ENCODE assay signal across 8 mouse cellular contexts in genomic region chr4:155562725-155563399, GRCm38 (mm10). TPM values are rescaled to one million over a fixed set of nuclear protein-coding genes. Genes with fewer than 3 reads are reported as not detected.
DNase-seq lines count a peak whose midpoint lies in the region; ATAC-seq and TF ChIP-seq lines count a peak whose summit lies in the region.

No protein-coding gene starts in this region.

- peaks cover 35% of the 10 kb centered on the region for H3K36me3 ChIP-seq in hindbrain, embryonic 12.5 days
- H3K36me3 ChIP-seq in small intestine, adult 2 months (ENCODE audit: control insufficient read depth, insufficient read depth, low read length) = peaks cover 28% of the 10 kb centered on the region

- TF ChIP-seq POLR2A in small intestine, adult 2 months (IDR thresholded peaks at IDR 0.05; ENCODE audit: low read depth, low read length) = no peak

- DNase-seq in NIH3T3 (ENCODE audit: low read depth) = peak; percentile 78
- peak; percentile 82 for DNase-seq in cerebellum, adult 9-11 months
- peak; percentile 43 for DNase-seq in forelimb bud, embryonic 11.5 days (ENCODE audit: low read depth, low spot score)
- DNase-seq in left cerebral cortex, adult 8-10 months (ENCODE audit: low spot score in 2 of 2) = peak; percentile 35 to 56
- DNase-seq in lung, postnatal 25 days (ENCODE audit: low spot score) = peak; percentile 43

- peak overlapping the region; percentile 82 for H3K4me2 ChIP-seq in hindbrain, embryonic 12.5 days (replicated peaks)

- H3K9me3 ChIP-seq in hindbrain, embryonic 12.5 days (replicated peaks) = no peaks in the 10 kb centered on the region

- TF ChIP-seq CTCF in small intestine, adult 2 months (IDR thresholded peaks at IDR 0.05; ENCODE audit: extremely low read depth, insufficient read length, insufficient replicate concordance, low read depth, low read length) = no peak

- peaks cover 38% of the 10 kb centered on the region for H3K4me1 ChIP-seq in hindbrain, embryonic 12.5 days
- peaks cover 18% of the 10 kb centered on the region; the same call in 1 of the 2 replicates for H3K4me1 ChIP-seq in small intestine, adult 2 months (ENCODE audit: control insufficient read depth, insufficient read depth, insufficient read length, low read length)

- WGBS in hindbrain, embryonic 12.5 days = 5% methylated on average over 19 of the region's 19 CpGs
- under 1% methylated on average over 19 of the region's 19 CpGs for WGBS in small intestine, adult 2 months

- H3K4me3 ChIP-seq in hindbrain, embryonic 12.5 days = peak overlapping the region; percentile 80
- H3K4me3 ChIP-seq in small intestine, adult 2 months (ENCODE audit: low read depth, low read length) = peak overlapping the region; percentile 60

- H3K27ac ChIP-seq in hindbrain, embryonic 12.5 days = peak overlapping the region; percentile 92
- peak overlapping the region; percentile 78 for H3K27ac ChIP-seq in small intestine, adult 2 months (ENCODE audit: insufficient read depth, low read depth, low read length)

- H3K27me3 ChIP-seq in hindbrain, embryonic 12.5 days = no peaks in the 10 kb centered on the region
- no peaks in the 10 kb centered on the region for H3K27me3 ChIP-seq in small intestine, adult 2 months (ENCODE audit: control insufficient read depth, insufficient read depth, low read length)

- ATAC-seq in hindbrain, embryonic 12.5 days (ENCODE audit: low FRiP score) = no peak
- no peak for ATAC-seq in activated CD4-positive, CD25-positive, alpha-beta regulatory T cell, adult 4 months

- H3K9ac ChIP-seq in hindbrain, embryonic 12.5 days = peak overlapping the region; percentile 83; the same call in 1 of the 2 replicates

RNA-seq across cellular contexts. Expression of gene Nadk, which starts 0.7 kb away (rescaled TPM):
- polyA plus RNA-seq in hindbrain, embryonic 12.5 days (2016; fragmentation: Nextera tagmentation; extraction: Ambion mirVana) = 89.0 and 92.4 TPM in 2 replicates
- 10 to 100 TPM; 43.2 to 55.5 (median 52.6) TPM for total RNA-seq in left cerebral cortex, adult 8-10 months (2022)
- 76.8 and 135 TPM in 2 replicates for polyA plus RNA-seq in small intestine, adult 2 months (2012; rRNA removed)
- polyA plus RNA-seq in activated CD4-positive, CD25-positive, alpha-beta regulatory T cell, adult 4 months (2017; shearing (Covaris generic)) = 10 to 100 TPM; 42.7 to 49.1 TPM

RNA-seq across cellular contexts. Expression of gene Slc35e2, which starts 38.4 kb away (rescaled TPM):
- 16.4 and 16.6 TPM in 2 replicates for polyA plus RNA-seq in hindbrain, embryonic 12.5 days (2016; fragmentation: Nextera tagmentation; extraction: Ambion mirVana)
- 10 to 100 TPM; 42.9 to 50.6 (median 43.8) TPM for total RNA-seq in left cerebral cortex, adult 8-10 months (2022)
- polyA plus RNA-seq in small intestine, adult 2 months (2012; rRNA removed) = 14.2 and 20.1 TPM in 2 replicates
- 1 to 10 TPM; 6.2 to 8.3 TPM for polyA plus RNA-seq in activated CD4-positive, CD25-positive, alpha-beta regulatory T cell, adult 4 months (2017; shearing (Covaris generic))
